Mouse (Mus musculus) liver, postnatal 0 days (tissue): Measurements from ENCODE around the gene Erp29.

Source experiments
- CTCF ChIP-seq: sonication (generic); IDR thresholded peaks from 2 replicates; pipeline ENCODE4 v1.5.1; 2016; ENCODE audit warnings: antibody characterized with exemption, low read depth
- EP300 ChIP-seq: IDR thresholded peaks from 2 replicates; pipeline ENCODE4 v1.6.1; 2016; ENCODE audit warnings: antibody characterized with exemption, low read depth, mild to moderate bottlenecking

DNA sequence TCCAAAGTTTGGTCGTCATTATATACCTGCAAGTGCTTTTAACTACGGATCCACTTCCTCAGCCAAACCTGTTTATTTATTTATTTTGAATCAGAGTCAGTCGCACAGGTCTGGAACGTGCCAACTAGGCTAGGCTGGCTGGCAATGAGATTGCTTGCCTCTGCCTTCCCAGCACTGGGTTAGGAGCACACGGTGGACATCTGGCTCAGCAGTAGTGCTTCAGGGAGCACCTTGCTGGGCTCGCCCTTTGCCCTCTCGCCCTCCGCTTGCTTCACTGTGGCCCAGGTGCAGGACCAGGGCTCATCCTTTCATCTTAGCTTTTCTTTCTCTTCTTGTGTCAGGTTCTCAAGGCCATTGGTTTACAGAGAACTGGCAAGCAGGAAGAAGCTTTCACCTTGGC is 44.5 kb downstream of the Erp29 start:
- TF ChIP-seq CTCF (no peak), EP300 (no peak)
